Mouse (Mus musculus) olfactory bulb, adult 2 months (tissue): ENCODE measurements around the gene Fyb2.

Experiments
- CTCF ChIP-seq: fragments of 200-500 bp; IDR thresholded peaks from 2 replicates; pipeline ENCODE4 v1.5.1; 2012; ENCODE audit warnings: low read depth, mild to moderate bottlenecking, low read length, moderate library complexity; ENCODE audit not compliant: insufficient read depth
- POLR2A ChIP-seq: fragments of 200-500 bp; IDR thresholded peaks from 2 replicates; pipeline ENCODE4 v1.6.1; 2012; ENCODE audit warnings: mild to moderate bottlenecking, low read depth, low read length, moderate library complexity; ENCODE audit not compliant: insufficient read depth

DNA sequence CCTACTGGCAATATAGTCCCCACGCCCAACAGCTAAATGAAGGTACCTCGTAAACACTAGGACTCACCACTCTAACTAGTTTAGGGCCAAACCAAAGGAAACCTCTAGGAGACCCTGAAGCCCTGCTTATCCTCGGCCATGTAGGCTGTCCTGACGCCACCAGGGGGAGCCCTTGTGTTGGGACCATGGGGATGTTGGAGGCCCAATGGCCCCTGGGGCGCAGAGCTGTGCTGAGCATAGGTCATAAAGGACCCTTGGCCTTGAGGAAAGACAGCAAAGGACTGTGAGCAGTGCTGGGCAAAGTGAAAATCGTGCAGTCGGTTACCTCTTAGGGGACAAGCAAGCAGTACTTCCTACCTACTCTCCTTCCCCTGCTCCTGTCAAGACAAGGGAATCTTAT, 1.6 kb upstream of the Fyb2 start:
- TF ChIP-seq CTCF (peak; percentile 71; the same call in 1 of the 2 replicates), POLR2A (no peak)
